Comparison of ENCODE assay signal across 19 mouse cellular contexts in genomic region chr19:15199692-15200091, GRCm38 (mm10).
DNase-seq lines count a peak whose midpoint lies in the region; ATAC-seq and TF ChIP-seq lines count a peak whose summit lies in the region.
"Had no signal": no experiment of that assay in that cellular context is flagged by ENCODE, and none has a peak within 500 bp of the region (broad histone marks: within the 10 kb centered on the region; RNA-seq: fewer than 3 reads in every experiment).

No protein-coding gene starts in this region.

- no peak overlapping the region for H3K9ac ChIP-seq in forebrain, embryonic 16.5 days (replicated peaks; ENCODE audit: low read depth, low read length)
- H3K9ac ChIP-seq in forebrain, postnatal 0 days = no peak overlapping the region
- H3K9ac ChIP-seq: embryonic facial prominence, embryonic 15.5 days; heart, embryonic 13.5 days; hindbrain, embryonic 15.5 days had no signal

- H3K27ac ChIP-seq in forebrain, embryonic 16.5 days (ENCODE audit: low read length) = no peak overlapping the region
- H3K27ac ChIP-seq in forebrain, postnatal 0 days (ENCODE audit: low read depth, low read length) = no peak overlapping the region
- H3K27ac ChIP-seq: embryonic facial prominence, embryonic 15.5 days; forebrain, embryonic 10.5 days; heart, embryonic 13.5 days; hindbrain, embryonic 15.5 days had no signal

- peaks cover 9% of the 10 kb centered on the region for H3K4me1 ChIP-seq in forebrain, embryonic 16.5 days (replicated peaks; ENCODE audit: control insufficient read depth, insufficient read depth, low read length)
- no peaks in the 10 kb centered on the region for H3K4me1 ChIP-seq in forebrain, postnatal 0 days (ENCODE audit: insufficient read depth)
- H3K4me1 ChIP-seq: embryonic facial prominence, embryonic 15.5 days; heart, embryonic 13.5 days had no signal

- H3K4me3 ChIP-seq in forebrain, embryonic 16.5 days (replicated peaks; ENCODE audit: low read length) = no peak overlapping the region
- H3K4me3 ChIP-seq in forebrain, postnatal 0 days (ENCODE audit: low read depth, low read length) = no peak overlapping the region
- H3K4me3 ChIP-seq: embryonic facial prominence, embryonic 15.5 days; erythroblast, embryonic 14.5 days; forebrain, embryonic 10.5 days; heart, embryonic 13.5 days; hindbrain, embryonic 15.5 days had no signal

- no peak for DNase-seq in forebrain, postnatal 0 days
- DNase-seq in brain, adult 2 months (ENCODE audit: low read depth, low spot score) = peak; percentile 51
- peak; percentile 42 to 83 for DNase-seq in layer of hippocampus, adult 18-20 months (ENCODE audit: low spot score in 2 of 2)
- DNase-seq in layer of hippocampus, adult 9-11 months = peak; percentile 75
- DNase-seq in gastrocnemius, adult 18-20 months (ENCODE audit: low spot score) = no peak
- DNase-seq: adrenal gland, postnatal 14 days; cerebellum, adult 2 months; gastrocnemius, postnatal 36 days; heart, adult 11 months; heart, postnatal 36 days had no signal

- H3K4me2 ChIP-seq in forebrain, embryonic 16.5 days (ENCODE audit: low read length) = no peak overlapping the region
- H3K4me2 ChIP-seq in forebrain, postnatal 0 days (ENCODE audit: low read depth) = no peak overlapping the region
- H3K4me2 ChIP-seq: embryonic facial prominence, embryonic 15.5 days; heart, embryonic 13.5 days; hindbrain, embryonic 15.5 days had no signal

- TF ChIP-seq CTCF in forebrain, postnatal 0 days (IDR thresholded peaks at IDR 0.05; ENCODE audit: low read depth) = no peak

- WGBS in forebrain, embryonic 16.5 days = 40% methylated on average over 1 of the region's 1 CpGs
- WGBS in forebrain, postnatal 0 days = 46% methylated on average over 1 of the region's 1 CpGs

- no peaks in the 10 kb centered on the region for H3K36me3 ChIP-seq in forebrain, embryonic 16.5 days (ENCODE audit: control insufficient read depth, insufficient read depth)
- H3K36me3 ChIP-seq in forebrain, postnatal 0 days (ENCODE audit: insufficient read depth) = no peaks in the 10 kb centered on the region
- H3K36me3 ChIP-seq: embryonic facial prominence, embryonic 15.5 days; forebrain, embryonic 10.5 days; heart, embryonic 13.5 days; hindbrain, embryonic 15.5 days had no signal

- no peaks in the 10 kb centered on the region for H3K27me3 ChIP-seq in forebrain, embryonic 16.5 days (replicated peaks; ENCODE audit: control insufficient read depth, insufficient read depth, low read length)
- no peaks in the 10 kb centered on the region for H3K27me3 ChIP-seq in forebrain, postnatal 0 days (ENCODE audit: insufficient read depth, low read length)
- H3K27me3 ChIP-seq: CH12.LX; embryonic facial prominence, embryonic 15.5 days; heart, embryonic 13.5 days; hindbrain, embryonic 15.5 days; Patski had no signal

- H3K9me3 ChIP-seq in forebrain, embryonic 16.5 days (ENCODE audit: control insufficient read depth, low read length) = no peaks in the 10 kb centered on the region
- H3K9me3 ChIP-seq in forebrain, postnatal 0 days (ENCODE audit: low read length) = no peaks in the 10 kb centered on the region
- H3K9me3 ChIP-seq: embryonic facial prominence, embryonic 15.5 days; forebrain, embryonic 10.5 days; heart, embryonic 13.5 days; hindbrain, embryonic 15.5 days had no signal

- ATAC-seq in forebrain, embryonic 16.5 days = peak; percentile 40; the same call in 1 of the 2 replicates
- no peak for ATAC-seq in forebrain, postnatal 0 days
- ATAC-seq: activated CD4-positive, CD25-positive, alpha-beta regulatory T cell, adult 4 months; Patski had no signal

Comparison
In these comparisons a context has a peak if more than half of its experiments do, and no peak if none do; other contexts are left out.
1. DNase-seq: peak in brain, adult 2 months (single experiment), layer of hippocampus, adult 18-20 months (2 of 2) and layer of hippocampus, adult 9-11 months (single experiment); none in forebrain, postnatal 0 days (single experiment) and gastrocnemius, adult 18-20 months (single experiment).